Mouse (Mus musculus): ENCODE data around the gene Nucb1. TPM values are rescaled to one million over a fixed set of nuclear protein-coding genes. Genes with fewer than 3 reads are reported as not detected.
A peak's percentile ranks its signal among the peaks of the same experiment; 100 is the strongest.
"Not testable (repeated sequence)": the region's sequence is repeated elsewhere in the genome, so short reads cannot be mapped to it uniquely, and the experiment has no call there.

Gene Nucb1
- polyA plus RNA-seq, 1 experiment from 2014 or later: 101 TPM

DNA sequence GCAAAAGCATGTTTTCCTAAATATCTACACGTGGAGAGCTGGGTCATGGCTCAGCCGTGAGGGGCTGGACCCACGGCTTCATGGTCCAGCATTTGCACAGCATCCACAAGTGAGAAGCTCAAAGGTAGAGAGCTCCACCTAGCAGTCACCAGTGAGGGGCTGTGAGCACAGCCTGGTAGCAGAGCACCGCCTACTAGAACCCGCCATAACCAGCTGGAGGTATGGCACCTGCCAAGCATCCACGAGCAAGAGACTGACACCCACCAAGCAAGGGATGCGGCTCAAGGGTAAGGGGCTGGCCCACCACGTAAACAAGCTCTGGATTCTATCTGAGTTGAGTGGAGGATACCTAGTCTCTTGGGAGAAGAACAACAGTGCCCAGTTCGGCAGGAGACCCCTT lies 44.7 kb downstream of the Nucb1 start:
- 87% methylated on average over 9 of the region's 9 CpGs for WGBS
- Histone ChIP-seq H3K9ac (replicated peaks) (peak overlapping the region; percentile 91), H3K4me2 (replicated peaks) (peak overlapping the region; percentile 88), H3K27me3 (no peaks in the 10 kb centered on the region), H3K27ac (no peak overlapping the region), H3K4me1 (replicated peaks) (peaks cover 36% of the 10 kb centered on the region), H3K36me3 (peaks cover 35% of the 10 kb centered on the region), H3K9me3 (no peaks in the 10 kb centered on the region), H3K4me3 (replicated peaks) (peak overlapping the region; percentile 87)
- ATAC-seq: no peak

- Histone ChIP-seq H3K4me2 (replicated peaks) (peak overlapping the region; percentile 88), H3K9ac (replicated peaks) (peak overlapping the region; percentile 91; the same call in 1 of the 2 replicates), H3K27ac (no peak overlapping the region), H3K9me3 (no peaks in the 10 kb centered on the region), H3K27me3 (no peaks in the 10 kb centered on the region), H3K36me3 (peaks cover 35% of the 10 kb centered on the region), H3K4me3 (replicated peaks) (peak overlapping the region; percentile 87; the same call in 1 of the 2 replicates), H3K4me1 (replicated peaks) (peaks cover 40% of the 10 kb centered on the region)
- ATAC-seq: no peak
- 96% methylated on average over 12 of the region's 12 CpGs for WGBS
Observed at GRCm38 (mm10) chr7:45465112-45465511, 45.1 kb downstream of the Nucb1 start.

- Histone ChIP-seq H3K27me3 (no peaks in the 10 kb centered on the region), H3K36me3 (peaks cover 35% of the 10 kb centered on the region), H3K4me1 (replicated peaks) (peaks cover 42% of the 10 kb centered on the region), H3K4me3 (replicated peaks) (no peak overlapping the region), H3K27ac (no peak overlapping the region), H3K9me3 (no peaks in the 10 kb centered on the region), H3K9ac (replicated peaks) (no peak overlapping the region), H3K4me2 (replicated peaks) (no peak overlapping the region)
- no peak for ATAC-seq
- 97% methylated on average over 7 of the region's 7 CpGs for whole genome bisulfite sequencing
Observed at GRCm38 (mm10) chr7:45463987-45464778, 46.0 kb downstream of the Nucb1 start.

DNA sequence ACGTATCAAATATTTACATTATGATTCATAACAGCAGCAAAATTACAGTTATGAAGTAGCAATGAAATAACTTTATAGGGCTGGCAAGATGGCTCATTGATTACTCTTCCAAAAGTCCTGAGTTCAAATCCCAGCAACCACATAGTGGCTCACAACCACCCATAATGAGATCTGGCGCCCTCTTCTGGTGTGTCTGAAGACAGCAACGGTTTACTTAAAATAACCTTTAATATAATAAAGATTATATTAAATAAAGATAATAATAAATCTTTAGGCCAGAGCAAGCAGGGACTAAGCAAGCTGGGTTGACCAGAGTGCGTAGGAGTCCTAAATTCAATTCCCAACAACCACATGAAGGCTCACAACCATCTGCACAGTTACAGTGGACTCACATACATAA lies 47.3 kb downstream of the Nucb1 start:
- WGBS: 85% methylated on average over 4 of the region's 4 CpGs
- ATAC-seq; H3K4me3 ChIP-seq (replicated peaks); H3K9me3 ChIP-seq; H3K4me2 ChIP-seq (replicated peaks); H3K27ac ChIP-seq; H3K9ac ChIP-seq (replicated peaks); H3K27me3 ChIP-seq: not testable (repeated sequence)
- H3K36me3 ChIP-seq: peaks cover 40% of the 10 kb centered on the region
- peaks cover 48% of the 10 kb centered on the region for H3K4me1 ChIP-seq (replicated peaks)

DNA sequence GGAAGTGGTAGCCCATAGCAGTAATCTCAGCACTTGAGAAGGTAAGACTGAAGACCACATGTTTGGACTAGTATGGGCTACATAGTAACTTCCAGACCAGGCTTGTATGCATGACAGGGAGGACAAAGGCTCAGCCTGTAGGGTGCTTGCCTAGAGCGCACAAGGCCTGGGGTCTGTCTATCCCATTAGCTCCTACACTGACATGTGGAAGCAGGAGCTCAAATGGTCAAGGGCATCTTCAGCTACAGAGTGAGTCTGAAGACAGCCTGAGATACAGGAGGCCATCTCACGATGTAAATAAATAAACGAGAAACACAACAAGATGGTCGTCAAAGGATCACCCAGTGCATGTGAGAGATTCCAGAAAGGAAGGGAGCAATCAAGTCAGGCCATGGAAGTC lies 47.9 kb downstream of the Nucb1 start:
- Histone ChIP-seq H3K9ac (replicated peaks) (no peak overlapping the region), H3K4me2 (replicated peaks) (no peak overlapping the region), H3K4me3 (replicated peaks) (no peak overlapping the region), H3K36me3 (peaks cover 46% of the 10 kb centered on the region), H3K27ac (no peak overlapping the region), H3K4me1 (replicated peaks) (peaks cover 52% of the 10 kb centered on the region), H3K9me3 (no peaks in the 10 kb centered on the region), H3K27me3 (no peaks in the 10 kb centered on the region)
- ATAC-seq: no peak
- 95% methylated on average over 4 of the region's 4 CpGs for WGBS

DNA sequence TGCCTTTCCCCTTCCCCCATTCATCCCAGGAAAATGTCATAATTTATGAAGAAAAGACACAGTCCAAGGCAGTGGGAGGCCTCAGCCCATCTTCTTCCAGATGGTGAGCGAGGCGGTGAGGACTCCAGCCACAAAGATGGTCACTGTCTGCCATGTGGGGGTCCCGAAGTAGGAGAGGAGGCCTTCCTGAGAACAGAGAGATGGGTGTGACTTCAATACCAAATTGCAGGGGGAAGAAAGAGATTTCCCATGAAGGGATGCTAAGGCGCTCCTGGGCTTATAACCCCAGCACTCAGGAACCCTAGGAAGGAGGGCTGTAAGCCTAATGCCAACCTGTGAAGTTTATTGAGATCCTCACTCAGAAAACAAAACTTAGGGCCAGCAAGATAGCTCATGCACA lies 48.4 kb downstream of the Nucb1 start:
- peaks cover 51% of the 10 kb centered on the region for H3K36me3 ChIP-seq
- no peaks in the 10 kb centered on the region for H3K9me3 ChIP-seq
- peaks cover 54% of the 10 kb centered on the region for H3K4me1 ChIP-seq (replicated peaks)
- no peak overlapping the region for H3K4me3 ChIP-seq (replicated peaks)
- H3K27ac ChIP-seq: 0 out of 2 replicates have a peak overlapping the region, but pooled peaks have one; percentile 64
- H3K9ac ChIP-seq (replicated peaks): no peak overlapping the region
- H3K27me3 ChIP-seq: no peaks in the 10 kb centered on the region
- ATAC-seq: no peak
- 94% methylated on average over 4 of the region's 4 CpGs for WGBS
- H3K4me2 ChIP-seq (replicated peaks): no peak overlapping the region

- WGBS: 60% methylated on average over 5 of the region's 5 CpGs
- Histone ChIP-seq H3K4me2 (replicated peaks) (no peak overlapping the region), H3K4me3 (replicated peaks) (no peak overlapping the region), H3K9ac (replicated peaks) (no peak overlapping the region), H3K27ac (peak overlapping the region; percentile 95), H3K36me3 (peaks cover 55% of the 10 kb centered on the region), H3K9me3 (no peaks in the 10 kb centered on the region), H3K27me3 (no peaks in the 10 kb centered on the region), H3K4me1 (replicated peaks) (peaks cover 58% of the 10 kb centered on the region)
- no peak for ATAC-seq
Observed at GRCm38 (mm10) chr7:45461326-45461725, 48.9 kb downstream of the Nucb1 start.

GRCm38 (mm10) chr7:45460860-45461314 lies 49.3 kb downstream of the Nucb1 start:
- Histone ChIP-seq H3K36me3 (peaks cover 59% of the 10 kb centered on the region), H3K4me1 (replicated peaks) (peaks cover 58% of the 10 kb centered on the region), H3K9ac (replicated peaks) (peak overlapping the region; percentile 61; the same call in 1 of the 2 replicates), H3K4me3 (replicated peaks) (no peak overlapping the region), H3K9me3 (no peaks in the 10 kb centered on the region), H3K27me3 (no peaks in the 10 kb centered on the region), H3K27ac (peak overlapping the region; percentile 95), H3K4me2 (replicated peaks) (peak overlapping the region; percentile 56; the same call in 1 of the 2 replicates)
- ATAC-seq: no peak
- WGBS: 58% methylated on average over 13 of the region's 13 CpGs

DNA sequence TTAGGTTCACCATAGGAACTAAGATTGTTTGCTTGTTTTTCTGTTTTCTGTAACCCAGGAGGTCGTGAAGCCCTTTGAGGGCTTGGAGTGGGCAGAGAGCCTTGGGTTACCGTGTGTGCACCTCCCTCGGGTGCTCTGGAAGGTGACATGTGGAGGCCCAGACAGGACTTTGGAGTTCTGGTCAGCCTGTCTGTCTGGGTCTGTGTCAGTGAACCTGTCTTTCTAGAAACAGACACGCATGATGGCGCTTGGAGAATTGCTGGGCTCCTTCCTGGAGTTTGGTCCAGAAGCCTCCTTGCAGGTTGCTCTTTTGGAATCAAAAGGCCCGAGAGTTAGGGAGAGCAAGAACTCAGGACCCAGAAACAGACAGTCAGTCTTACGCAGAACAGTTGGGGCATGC lies 49.8 kb downstream of the Nucb1 start:
- Histone ChIP-seq H3K4me2 (replicated peaks) (peak overlapping the region; percentile 56), H3K36me3 (peaks cover 64% of the 10 kb centered on the region), H3K4me3 (replicated peaks) (peak overlapping the region; percentile 95), H3K27ac (peak overlapping the region; percentile 95), H3K9me3 (no peaks in the 10 kb centered on the region), H3K9ac (replicated peaks) (peak overlapping the region; percentile 61), H3K4me1 (replicated peaks) (peaks cover 52% of the 10 kb centered on the region), H3K27me3 (no peaks in the 10 kb centered on the region)
- peak; percentile 4; the same call in 1 of the 2 replicates for ATAC-seq
- WGBS: 76% methylated on average over 7 of the region's 7 CpGs

- Histone ChIP-seq H3K36me3 (peaks cover 65% of the 10 kb centered on the region), H3K27ac (peak within 1 kb of the TSS; percentile 95), H3K4me2 (replicated peaks) (peak within 1 kb of the TSS; percentile 92), H3K4me3 (replicated peaks) (peak within 1 kb of the TSS; percentile 95), H3K4me1 (replicated peaks) (peaks cover 45% of the 10 kb centered on the region), H3K9ac (replicated peaks) (peak within 1 kb of the TSS; percentile 97)
- peak; percentile 95 for ATAC-seq
- not testable (repeated sequence) for H3K27me3 ChIP-seq, H3K9me3 ChIP-seq
- WGBS: 0% methylated on average over 34 of the region's 37 CpGs
Observed at GRCm38 (mm10) chr7:45459564-45460140, 50.6 kb downstream of the Nucb1 start, which contains the start of gene Ftl1. TSS of gene Ftl1 (minus strand) at chr7:45459884.

DNA sequence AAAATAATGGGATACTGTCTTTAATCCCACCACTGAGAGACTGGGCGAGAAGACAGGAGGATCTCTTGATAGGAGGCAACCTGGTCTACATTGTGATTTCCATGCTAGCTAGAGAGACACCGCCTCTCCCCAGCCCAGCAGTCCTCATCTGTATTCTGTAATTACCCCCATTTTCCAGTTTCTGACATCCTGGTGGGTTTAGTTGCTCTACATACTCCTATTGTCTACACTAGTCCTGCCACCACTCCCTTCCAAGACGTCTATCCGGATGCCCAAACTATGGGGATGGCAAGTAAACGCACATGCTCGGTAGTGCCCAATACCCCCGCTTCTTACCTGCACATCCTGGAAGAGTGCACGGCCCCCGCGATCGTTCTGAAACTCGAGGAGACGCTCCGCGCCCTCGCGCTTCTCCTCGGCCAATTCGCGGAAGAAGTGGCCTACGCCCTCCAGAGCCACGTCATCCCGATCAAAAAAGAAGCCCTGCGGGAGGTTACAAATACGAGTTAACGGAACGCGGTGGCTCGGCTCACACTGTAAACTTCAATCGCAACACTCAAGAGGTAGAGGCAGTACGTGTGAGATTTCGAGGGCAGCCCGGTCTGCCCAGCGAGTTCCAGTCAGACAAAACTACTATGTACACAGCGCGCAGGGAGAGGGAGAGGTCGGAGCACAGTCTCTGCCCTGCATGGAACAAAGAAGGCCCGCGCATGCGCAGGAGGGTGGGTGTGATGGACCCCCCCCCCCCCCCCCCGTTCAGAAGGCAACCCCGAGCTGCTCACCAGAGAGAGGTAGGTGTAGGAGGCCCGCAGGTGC lies 51.2 kb downstream of the Nucb1 start:
- peak; percentile 79 for ATAC-seq
- H3K4me1 ChIP-seq (replicated peaks): peaks cover 44% of the 10 kb centered on the region
- H3K36me3 ChIP-seq: peaks cover 69% of the 10 kb centered on the region
- under 1% methylated on average over 42 of the region's 43 CpGs for WGBS
- no peaks in the 10 kb centered on the region for H3K27me3 ChIP-seq
- H3K4me3 ChIP-seq (replicated peaks): peak overlapping the region; percentile 95
- peak overlapping the region; percentile 97 for H3K9ac ChIP-seq (replicated peaks)
- peak overlapping the region; percentile 95 for H3K27ac ChIP-seq
- no peaks in the 10 kb centered on the region for H3K9me3 ChIP-seq
- peak overlapping the region; percentile 92 for H3K4me2 ChIP-seq (replicated peaks)

Data from midbrain, embryonic 13.5 days (tissue).